Mouse (Mus musculus) thymus, postnatal 14 days (tissue): ENCODE measurements around the gene Pkp4.
"Not testable (repeated sequence)": the region's sequence is repeated elsewhere in the genome, so short reads cannot be mapped to it uniquely, and the experiment has no call there.

Source experiments
- DNase-seq: peaks from one replicate; pipeline ENCODE4 v3.0.0; 2021

The Pkp4 gene

DNA sequence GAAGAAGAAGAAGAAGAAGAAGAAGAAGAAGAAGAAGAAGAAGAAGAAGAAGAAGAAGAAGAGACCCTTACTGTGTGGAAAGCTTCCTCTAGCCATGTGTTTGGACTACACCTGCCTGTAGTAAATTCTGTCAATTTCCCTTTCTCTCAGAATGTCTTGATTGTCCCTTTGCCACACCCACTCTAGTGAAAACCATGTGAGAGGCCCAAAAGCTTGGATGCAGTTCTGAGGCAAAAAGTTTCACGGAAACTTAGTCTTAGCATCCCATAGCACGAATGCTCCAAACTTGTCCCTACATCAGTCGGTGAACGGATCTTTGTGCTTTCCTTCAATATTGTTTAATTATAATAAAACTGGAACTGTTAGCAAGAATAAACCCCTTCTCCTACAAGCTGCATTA, 234.0 kb downstream of the Pkp4 start:
- DNase-seq = no peak

DNA sequence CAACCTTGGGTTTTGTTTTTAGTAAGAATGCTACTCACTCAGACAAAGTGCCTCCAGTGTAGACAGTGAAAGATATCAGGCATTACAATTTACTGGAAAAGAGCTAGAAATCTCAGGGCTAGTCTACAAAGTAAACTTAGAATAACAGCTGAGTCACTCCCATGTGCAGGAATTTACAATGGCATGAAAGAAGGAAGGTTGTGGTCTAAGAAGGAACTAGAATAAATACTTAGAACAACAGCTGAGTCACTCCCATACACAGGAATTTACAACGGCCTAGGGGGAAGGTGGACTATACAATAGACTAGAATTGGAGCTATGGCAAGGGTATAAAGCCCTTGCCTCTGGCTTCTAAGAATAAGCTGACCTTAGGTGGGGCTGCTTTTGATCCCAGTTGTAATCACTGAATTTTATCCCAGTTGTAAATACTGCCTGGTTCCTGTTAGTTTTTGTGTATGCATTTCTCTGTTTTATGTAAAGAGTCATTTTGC, 234.6 kb downstream of the Pkp4 start:
- DNase-seq = not testable (repeated sequence)

DNA sequence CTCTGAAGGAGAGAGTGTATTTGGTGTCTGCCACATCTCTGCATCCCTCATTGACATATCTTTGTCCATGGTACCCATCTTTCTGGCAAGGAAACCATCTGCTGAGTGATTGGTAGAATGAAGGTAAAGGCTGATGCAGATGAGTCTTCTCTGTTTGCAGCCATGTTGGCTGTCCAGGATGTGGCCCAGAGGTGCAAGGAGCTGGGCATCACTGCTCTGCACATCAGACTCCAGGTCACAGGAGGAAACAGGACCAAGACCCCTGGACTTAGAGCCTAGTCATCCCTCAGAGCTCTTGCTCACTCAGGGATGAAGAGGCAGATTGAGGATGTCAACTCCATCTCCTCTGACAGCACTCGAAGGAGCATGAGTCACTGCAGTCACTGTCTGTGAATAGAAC, 235.9 kb downstream of the Pkp4 start:
- no peak for DNase-seq

DNA sequence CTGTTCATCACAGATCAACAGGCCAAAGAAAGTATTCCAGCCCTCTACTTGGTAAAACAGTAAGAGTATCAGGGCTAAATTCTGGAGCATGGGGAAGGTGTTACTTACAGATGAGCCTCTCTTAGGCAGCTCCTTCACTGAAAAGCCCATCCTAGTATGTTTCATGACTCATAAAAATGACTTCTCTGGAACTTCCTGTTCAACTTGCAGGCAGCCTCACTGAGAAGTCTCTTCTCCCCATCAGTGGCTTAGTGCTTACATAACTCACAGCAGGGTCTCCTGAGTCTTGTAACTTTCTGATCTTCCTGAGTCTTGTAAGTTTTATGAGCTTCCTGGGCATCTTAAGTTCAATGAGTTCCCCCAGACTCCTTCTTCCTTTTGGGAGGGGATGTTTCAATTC, 236.9 kb downstream of the Pkp4 start:
- no peak for DNase-seq

DNA sequence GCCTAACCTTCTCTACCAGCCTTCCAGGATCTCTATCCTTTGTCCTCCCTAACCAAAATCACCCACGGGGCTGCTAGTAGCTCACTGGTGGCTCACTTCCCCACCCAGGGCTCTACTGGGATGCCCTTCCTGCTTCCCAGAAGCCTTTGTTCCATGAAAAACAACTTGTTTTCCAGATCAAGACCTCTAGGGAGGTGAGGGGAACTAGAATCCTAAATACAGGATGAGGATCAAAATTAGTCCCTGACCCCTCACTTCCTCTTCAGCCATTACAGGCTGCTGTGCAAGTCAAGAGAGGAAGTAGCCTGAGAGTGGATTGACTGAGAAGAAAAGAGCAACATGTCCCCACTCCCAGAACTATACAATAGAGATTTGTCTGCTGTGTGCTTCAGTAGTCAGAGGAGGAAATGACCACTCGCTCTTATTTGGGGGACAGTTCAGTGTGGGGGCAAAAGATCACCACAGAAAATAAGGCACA, 240.3 kb downstream of the Pkp4 start:
- no peak for DNase-seq

DNA sequence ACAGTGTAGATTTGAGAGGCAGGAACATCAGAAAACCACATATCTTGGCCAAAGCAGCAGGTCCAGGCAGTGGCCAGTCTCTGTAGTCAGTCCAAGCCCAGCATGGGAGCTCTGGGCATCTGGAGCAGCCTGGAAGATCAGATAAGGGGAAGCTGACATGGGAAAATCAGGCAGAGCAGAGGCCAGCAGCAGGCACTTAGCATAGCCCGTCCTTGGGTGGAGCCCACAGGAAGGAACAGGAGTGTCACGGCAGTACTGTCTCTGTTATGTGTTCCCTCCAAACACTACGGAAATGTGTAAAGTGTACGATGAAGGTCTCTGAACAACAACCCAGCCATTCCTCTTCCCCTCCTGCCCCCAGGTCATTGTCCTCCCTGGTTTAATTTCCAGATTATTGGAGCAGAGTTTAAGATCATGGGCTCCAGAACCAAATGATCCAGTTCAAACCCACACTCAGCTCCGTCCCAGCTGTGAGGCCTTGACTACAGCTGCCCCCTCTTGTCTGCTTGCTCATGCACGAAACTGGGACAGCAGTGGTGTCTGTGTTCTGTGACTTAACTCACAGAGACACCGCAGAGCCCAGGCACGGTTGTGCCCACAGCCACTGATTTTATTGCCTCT, 241.3 kb downstream of the Pkp4 start:
- DNase-seq = no peak

DNA sequence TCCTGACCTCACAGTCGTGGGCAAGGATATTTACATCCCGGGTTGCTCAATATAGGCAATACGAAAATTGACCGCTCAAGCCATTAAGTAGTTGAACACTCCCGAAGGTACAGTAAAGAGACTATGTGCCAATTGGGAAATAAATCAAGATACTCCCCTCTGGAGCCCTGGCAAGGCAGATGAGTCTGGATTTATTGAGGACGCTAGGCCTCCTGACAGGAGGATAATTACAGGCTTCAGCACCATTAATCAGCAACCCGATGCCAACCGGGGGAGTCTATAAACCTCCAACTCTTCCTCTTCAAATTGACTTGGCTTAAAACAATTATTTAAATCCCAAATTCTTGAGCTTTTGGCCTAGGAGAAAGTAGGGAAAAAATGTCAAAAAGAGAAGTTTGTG, 243.4 kb downstream of the Pkp4 start:
- no peak for DNase-seq
